Mouse (Mus musculus): ENCODE results near the gene Defb19.
A peak's percentile ranks its signal among the peaks of the same experiment; 100 is the strongest.

Gene Defb19

GRCm38 (mm10) chr2:152580107-152580506 lies at the start of gene Defb19:
Gene Defb19 (minus strand): TSS chr2:152580312.
- DNase-seq = no peak

- no peak for DNase-seq
Observed at GRCm38 (mm10) chr2:152629904-152630303, 49.8 kb upstream of the Defb19 start.

- DNase-seq = no peak
Observed at GRCm38 (mm10) chr2:152629239-152629638, 49.1 kb upstream of the Defb19 start.

GRCm38 (mm10) chr2:152628066-152628465 lies 48.0 kb upstream of the Defb19 start:
- no peak for DNase-seq

- DNase-seq = no peak
Observed at GRCm38 (mm10) chr2:152626774-152627591, 46.9 kb upstream of the Defb19 start, which contains the start of gene Rem1. Gene Rem1 (plus strand): TSS chr2:152626951.

GRCm38 (mm10) chr2:152625256-152625655 lies 45.1 kb upstream of the Defb19 start:
- no peak for DNase-seq

GRCm38 (mm10) chr2:152624566-152624965 lies 44.5 kb upstream of the Defb19 start:
- DNase-seq = no peak

GRCm38 (mm10) chr2:152622953-152623352 lies 42.8 kb upstream of the Defb19 start, which contains the start of gene Defb25:
Gene Defb25 (minus strand): TSS chr2:152623053.
- DNase-seq = no peak

- no peak for DNase-seq
Observed at GRCm38 (mm10) chr2:152622151-152622550, 42.0 kb upstream of the Defb19 start.

- no peak for DNase-seq
Observed at GRCm38 (mm10) chr2:152620367-152621134, 40.4 kb upstream of the Defb19 start.

GRCm38 (mm10) chr2:152617374-152617773 lies 37.3 kb upstream of the Defb19 start:
- no peak for DNase-seq

GRCm38 (mm10) chr2:152616470-152616869 lies 36.4 kb upstream of the Defb19 start:
- DNase-seq = no peak

- peak; percentile 39 for DNase-seq
Observed at GRCm38 (mm10) chr2:152615563-152615962, 35.5 kb upstream of the Defb19 start.

- no peak for DNase-seq
Observed at GRCm38 (mm10) chr2:152612193-152612592, 32.1 kb upstream of the Defb19 start.

GRCm38 (mm10) chr2:152608719-152609118 lies 28.6 kb upstream of the Defb19 start:
- no peak for DNase-seq

- no peak for DNase-seq
Observed at GRCm38 (mm10) chr2:152607746-152608145, 27.6 kb upstream of the Defb19 start.

GRCm38 (mm10) chr2:152604057-152604456 lies 23.9 kb upstream of the Defb19 start, which contains the start of gene Defb36:
Gene Defb36 (plus strand): TSS chr2:152604327.
- DNase-seq = peak; percentile 63

- DNase-seq = no peak
Observed at GRCm38 (mm10) chr2:152601275-152601960, 21.3 kb upstream of the Defb19 start.

- DNase-seq = no peak
Observed at GRCm38 (mm10) chr2:152600076-152600475, 20.0 kb upstream of the Defb19 start.

- DNase-seq = no peak
Observed at GRCm38 (mm10) chr2:152599299-152599698, 19.2 kb upstream of the Defb19 start, which contains the start of gene Defb45. Gene Defb45 (minus strand): TSS chr2:152599399.

- no peak for DNase-seq
Observed at GRCm38 (mm10) chr2:152589021-152589420, 8.9 kb upstream of the Defb19 start.

- DNase-seq = no peak
Observed at GRCm38 (mm10) chr2:152588450-152588849, 8.3 kb upstream of the Defb19 start.

- no peak for DNase-seq
Observed at GRCm38 (mm10) chr2:152586926-152587560, 6.9 kb upstream of the Defb19 start.

All from kidney, adult 11 months (tissue).